Mouse (Mus musculus) liver, embryonic 15.5 days (tissue): ENCODE data around the gene Pdgfa. TPM values are rescaled to one million over a fixed set of nuclear protein-coding genes. Genes with fewer than 3 reads are reported as not detected.

Experiments used
- ATAC-seq: fragments of 200-750 bp; cut with Nextera tagmentation; 2 replicates; pipeline ENCODE4 v1.8.0; 2017; ENCODE audit warnings: moderate number of reproducible peaks, mild to moderate bottlenecking, moderate library complexity; ENCODE audit not compliant: insufficient read depth
- H3K27ac ChIP-seq: fragments of 300-500 bp; sonication (generic); replicated peaks from 2 replicates; pipeline ENCODE4 v1.5.1; 2015; ENCODE audit warnings: mild to moderate bottlenecking, inconsistent platforms
- H3K27me3 ChIP-seq: fragments of 300-500 bp; sonication (generic); 2 replicates; pipeline ENCODE4 v1.6.1; 2015; ENCODE audit warnings: mild to moderate bottlenecking, inconsistent platforms
- H3K36me3 ChIP-seq: fragments of 300-500 bp; sonication (generic); replicated peaks from 2 replicates; pipeline ENCODE4 v1.6.1; 2015; ENCODE audit warnings: moderate library complexity, mild to moderate bottlenecking, inconsistent platforms
- H3K4me1 ChIP-seq: fragments of 300-500 bp; sonication (generic); replicated peaks from 2 replicates; pipeline ENCODE4 v1.6.1; 2015; ENCODE audit warnings: inconsistent platforms
- H3K4me2 ChIP-seq: fragments of 300-500 bp; sonication (generic); 2 replicates; pipeline ENCODE4 v1.6.1; 2015; ENCODE audit warnings: moderate library complexity, mild to moderate bottlenecking, inconsistent platforms
- H3K4me3 ChIP-seq: fragments of 300-500 bp; sonication (generic); replicated peaks from 2 replicates; pipeline ENCODE4 v1.5.1; 2015; ENCODE audit warnings: mild to moderate bottlenecking, inconsistent platforms
- H3K9ac ChIP-seq: fragments of 300-500 bp; sonication (generic); 2 replicates; pipeline ENCODE4 v1.6.1; 2015; ENCODE audit warnings: moderate library complexity, mild to moderate bottlenecking, inconsistent platforms
- H3K9me3 ChIP-seq: fragments of 300-500 bp; sonication (generic); replicated peaks from 2 replicates; pipeline ENCODE4 v1.6.1; 2016; ENCODE audit warnings: inconsistent platforms
- WGBS: fragments of 180-500 bp; shearing (Covaris S2); methylation state at CpG from one replicate; pipeline ENCODE4 v1.1.7; 2015; ENCODE audit warnings: mixed read lengths; ENCODE audit not compliant: insufficient replicate concordance; 5-methylcytosine and 5-hydroxymethylcytosine counted together
- polyA plus RNA-seq: library from polyadenylated mRNA; unstranded; fragments of >200 nt; fragmentation: Nextera tagmentation; extraction: Ambion mirVana; gene quantifications from 2 replicates; pipeline ENCODE4 v1.2.1, GENCODE M21; 2015

The Pdgfa gene
- polyA plus RNA-seq, 1 experiment from 2014 or later = 1.6 TPM

GRCm38 (mm10) chr5:138994786-138995720, 2.1 kb downstream of the Pdgfa start:
- under 1% methylated on average over 98 of the region's 127 CpGs for WGBS
- H3K9me3 ChIP-seq = no peaks in the 10 kb centered on the region

GRCm38 (mm10) chr5:138994108-138994785, 2.9 kb downstream of the Pdgfa start:
- H3K36me3 ChIP-seq = no peaks in the 10 kb centered on the region
- peaks cover 98% of the 10 kb centered on the region for H3K27me3 ChIP-seq
- H3K9me3 ChIP-seq = no peaks in the 10 kb centered on the region
- H3K4me2 ChIP-seq = peak overlapping the region; percentile 74
- no peak for ATAC-seq
- no peak overlapping the region for H3K27ac ChIP-seq
- no peak overlapping the region for H3K9ac ChIP-seq
- WGBS = 1% methylated on average over 48 of the region's 48 CpGs
- H3K4me3 ChIP-seq = peak overlapping the region; percentile 57
- peaks cover 44% of the 10 kb centered on the region for H3K4me1 ChIP-seq

More at GRCm38 (mm10) chr5:138994786-138995720, 2.1 kb downstream of the Pdgfa start:
- no peak overlapping the region for H3K9ac ChIP-seq
- peaks cover 99% of the 10 kb centered on the region for H3K27me3 ChIP-seq
- H3K36me3 ChIP-seq = no peaks in the 10 kb centered on the region
- H3K4me1 ChIP-seq = peaks cover 44% of the 10 kb centered on the region
- peak overlapping the region; percentile 57 for H3K4me3 ChIP-seq
- peak overlapping the region; percentile 74 for H3K4me2 ChIP-seq
- H3K27ac ChIP-seq = no peak overlapping the region
- peak; percentile 31; the same call in 1 of the 2 replicates for ATAC-seq

- H3K9ac ChIP-seq = no peak overlapping the region
- H3K27ac ChIP-seq = no peak overlapping the region
- peak overlapping the region; percentile 74 for H3K4me2 ChIP-seq
- no peaks in the 10 kb centered on the region for H3K36me3 ChIP-seq
- ATAC-seq = no peak
- no peaks in the 10 kb centered on the region for H3K9me3 ChIP-seq
- WGBS = under 1% methylated on average over 40 of the region's 40 CpGs
- peaks cover 44% of the 10 kb centered on the region for H3K4me1 ChIP-seq
- peak overlapping the region; percentile 57 for H3K4me3 ChIP-seq
- peaks cover 92% of the 10 kb centered on the region for H3K27me3 ChIP-seq
Measured at GRCm38 (mm10) chr5:138993371-138994107, 3.6 kb downstream of the Pdgfa start.

- no peaks in the 10 kb centered on the region for H3K9me3 ChIP-seq
- ATAC-seq = no peak
- no peaks in the 10 kb centered on the region for H3K36me3 ChIP-seq
- peak overlapping the region; percentile 57 for H3K4me3 ChIP-seq
- 4% methylated on average over 59 of the region's 59 CpGs for WGBS
- peak overlapping the region; percentile 74 for H3K4me2 ChIP-seq
- no peak overlapping the region for H3K27ac ChIP-seq
- H3K27me3 ChIP-seq = peaks cover 85% of the 10 kb centered on the region
- peaks cover 37% of the 10 kb centered on the region for H3K4me1 ChIP-seq
- H3K9ac ChIP-seq = no peak overlapping the region
Measured at GRCm38 (mm10) chr5:138992611-138993370, 4.4 kb downstream of the Pdgfa start.

- Histone ChIP-seq H3K27me3 (peaks cover 74% of the 10 kb centered on the region), H3K9me3 (no peaks in the 10 kb centered on the region), H3K4me3 (no peak overlapping the region), H3K4me1 (peaks cover 28% of the 10 kb centered on the region), H3K36me3 (no peaks in the 10 kb centered on the region), H3K4me2 (no peak overlapping the region), H3K9ac (no peak overlapping the region), H3K27ac (no peak overlapping the region)
- 39% methylated on average over 4 of the region's 4 CpGs for WGBS
- ATAC-seq = no peak
Measured at GRCm38 (mm10) chr5:138991734-138992133, 5.4 kb downstream of the Pdgfa start.

GRCm38 (mm10) chr5:138990659-138991380, 6.3 kb downstream of the Pdgfa start:
- Histone ChIP-seq H3K9me3 (no peaks in the 10 kb centered on the region), H3K27me3 (peaks cover 65% of the 10 kb centered on the region), H3K4me2 (no peak overlapping the region), H3K4me1 (peaks cover 22% of the 10 kb centered on the region), H3K9ac (no peak overlapping the region), H3K4me3 (no peak overlapping the region), H3K36me3 (no peaks in the 10 kb centered on the region), H3K27ac (no peak overlapping the region)
- WGBS = 48% methylated on average over 7 of the region's 7 CpGs
- no peak for ATAC-seq

DNA sequence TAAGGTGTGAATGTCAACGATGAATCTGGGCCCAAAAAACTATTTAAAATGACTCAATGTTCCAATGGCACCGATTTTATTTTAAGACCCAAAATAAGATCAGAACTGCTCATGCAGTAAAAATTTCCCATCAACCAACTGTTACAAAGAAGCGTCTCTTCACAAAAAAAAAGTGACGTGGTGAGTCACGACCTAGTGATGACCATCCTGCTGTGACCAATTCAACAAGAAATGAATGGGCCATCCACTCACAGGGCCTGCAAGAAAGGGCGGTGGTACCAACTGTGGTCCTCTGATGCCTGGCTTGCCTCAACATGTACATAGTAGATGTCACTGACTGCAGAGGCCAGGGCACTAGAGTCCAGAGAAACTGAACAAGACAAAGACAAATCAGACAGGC, 7.6 kb downstream of the Pdgfa start:
- Histone ChIP-seq H3K9me3 (no peaks in the 10 kb centered on the region), H3K27me3 (peaks cover 52% of the 10 kb centered on the region), H3K9ac (no peak overlapping the region), H3K36me3 (no peaks in the 10 kb centered on the region), H3K27ac (no peak overlapping the region), H3K4me3 (no peak overlapping the region), H3K4me1 (peaks cover 18% of the 10 kb centered on the region), H3K4me2 (no peak overlapping the region)
- 59% methylated on average over 6 of the region's 6 CpGs for WGBS
- no peak for ATAC-seq

- Histone ChIP-seq H3K4me2 (no peak overlapping the region), H3K9ac (no peak overlapping the region), H3K4me1 (peaks cover 11% of the 10 kb centered on the region), H3K9me3 (no peaks in the 10 kb centered on the region), H3K4me3 (no peak overlapping the region), H3K27ac (no peak overlapping the region), H3K36me3 (no peaks in the 10 kb centered on the region), H3K27me3 (peaks cover 44% of the 10 kb centered on the region)
- ATAC-seq = no peak
- 54% methylated on average over 9 of the region's 9 CpGs for WGBS
Measured at GRCm38 (mm10) chr5:138988764-138989163, 8.4 kb downstream of the Pdgfa start.

DNA sequence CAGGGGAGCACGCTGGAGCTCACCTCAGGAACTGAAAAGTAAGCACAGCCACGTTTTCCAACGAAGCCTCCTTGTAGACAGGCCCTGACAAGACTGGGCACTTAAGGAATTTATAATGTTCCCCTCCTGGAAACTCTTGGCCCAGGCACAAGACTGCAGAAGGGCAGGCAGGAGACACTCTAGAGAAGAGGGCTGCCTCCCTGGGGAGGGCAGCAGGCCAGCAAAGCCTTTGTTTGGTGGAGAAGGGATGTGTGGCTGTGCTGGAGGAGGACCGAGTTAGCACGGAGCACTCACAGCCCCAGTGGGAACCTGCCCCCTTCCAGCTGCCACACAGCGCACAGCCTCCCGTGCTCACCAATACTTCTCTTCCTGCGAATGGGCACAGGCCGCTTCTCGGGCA, 9.2 kb downstream of the Pdgfa start:
- Histone ChIP-seq H3K9ac (no peak overlapping the region), H3K36me3 (no peaks in the 10 kb centered on the region), H3K4me3 (no peak overlapping the region), H3K27ac (no peak overlapping the region), H3K4me1 (0 out of 2 replicates have a peak, but pooled peaks cover 4% of the 10 kb centered on the region), H3K4me2 (no peak overlapping the region), H3K27me3 (peaks cover 37% of the 10 kb centered on the region), H3K9me3 (no peaks in the 10 kb centered on the region)
- 60% methylated on average over 10 of the region's 10 CpGs for WGBS
- ATAC-seq = no peak

DNA sequence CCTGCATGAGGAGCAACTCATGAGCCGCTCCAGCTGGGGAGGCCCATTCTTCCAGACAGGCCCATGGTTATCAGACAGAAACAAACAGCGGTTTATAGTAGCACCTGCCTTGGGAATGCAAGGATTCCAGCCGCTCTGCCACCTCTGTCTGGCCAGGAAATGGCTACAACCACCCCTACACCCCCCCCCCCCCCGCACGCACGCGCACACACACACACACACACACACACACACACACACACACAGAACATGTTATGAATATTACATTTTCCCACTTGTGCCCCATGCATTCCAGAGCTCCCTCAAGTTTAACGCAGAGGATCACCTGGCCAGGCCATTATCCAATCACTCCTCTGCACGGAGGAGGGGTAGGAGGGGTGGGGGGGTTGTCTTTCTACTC, 15.2 kb downstream of the Pdgfa start:
- H3K27me3 ChIP-seq = no peaks in the 10 kb centered on the region; the same call in 1 of the 2 replicates
- WGBS = 67% methylated on average over 8 of the region's 9 CpGs
- no peak overlapping the region for H3K4me3 ChIP-seq
- no peak for ATAC-seq
- H3K27ac ChIP-seq = no peak overlapping the region
- H3K36me3 ChIP-seq = no peaks in the 10 kb centered on the region
- no peak overlapping the region for H3K9ac ChIP-seq
- H3K9me3 ChIP-seq = no peaks in the 10 kb centered on the region
- H3K4me2 ChIP-seq = no peak overlapping the region
- no peaks in the 10 kb centered on the region; the same call in 1 of the 2 replicates for H3K4me1 ChIP-seq
